Mouse (Mus musculus): ENCODE results near the gene Slc43a2.
A peak's percentile ranks its signal among the peaks of the same experiment; 100 is the strongest.
"Not testable (repeated sequence)": the region's sequence is repeated elsewhere in the genome, so short reads cannot be mapped to it uniquely, and the experiment has no call there.

Gene Slc43a2

DNA sequence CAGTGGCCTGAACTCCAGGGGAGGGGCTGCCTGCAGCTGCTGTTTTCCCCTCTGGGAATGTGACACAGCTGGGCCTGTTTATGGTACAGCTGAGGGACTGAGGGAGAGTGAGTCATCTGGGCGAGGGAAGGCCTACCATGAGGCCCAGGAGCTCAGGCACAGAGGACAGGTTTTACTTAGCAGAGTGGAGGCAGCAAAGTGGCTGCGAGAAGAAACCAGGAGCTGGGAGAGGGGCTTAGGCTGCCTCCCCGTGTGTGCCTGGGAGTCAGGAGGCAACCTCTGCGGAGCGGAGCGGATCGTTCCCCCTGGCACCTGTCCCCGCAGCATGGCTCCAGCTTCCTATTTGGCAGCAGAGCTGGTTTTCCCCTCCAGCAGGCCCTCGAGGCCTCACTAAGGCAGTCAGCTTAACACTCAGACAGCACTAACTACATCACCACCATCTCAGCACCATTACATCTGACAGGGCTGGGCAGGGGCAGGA, 20.5 kb downstream of the Slc43a2 start:
- DNase-seq: no peak

DNA sequence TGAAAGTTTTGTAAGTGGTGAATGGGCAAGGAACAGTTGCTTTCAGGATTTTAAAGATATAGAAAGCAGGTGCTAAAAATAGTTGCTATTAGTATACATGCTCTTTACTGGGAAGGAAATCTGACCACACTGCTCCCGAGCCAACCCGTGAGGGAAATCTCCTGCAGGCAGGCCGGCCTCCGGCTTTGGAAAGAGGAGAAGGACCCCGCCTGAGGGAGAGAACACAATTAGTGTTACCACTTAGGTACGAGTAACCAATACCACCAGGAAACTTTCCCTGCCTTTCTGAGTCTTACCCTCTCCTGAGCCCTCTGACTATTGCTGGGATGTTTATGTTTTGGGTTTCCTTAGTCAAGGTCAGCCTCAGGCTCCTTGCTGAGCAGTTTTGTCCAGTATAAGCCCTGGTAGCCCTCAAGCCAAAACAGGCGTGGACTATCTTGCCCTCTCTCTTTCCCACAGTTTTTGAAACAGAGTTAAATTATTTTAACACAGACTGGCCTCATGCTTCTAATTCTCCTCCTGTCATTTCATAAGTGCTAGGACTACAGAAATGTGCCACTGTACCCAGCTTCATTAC, 21.5 kb downstream of the Slc43a2 start:
- no peak for DNase-seq

DNA sequence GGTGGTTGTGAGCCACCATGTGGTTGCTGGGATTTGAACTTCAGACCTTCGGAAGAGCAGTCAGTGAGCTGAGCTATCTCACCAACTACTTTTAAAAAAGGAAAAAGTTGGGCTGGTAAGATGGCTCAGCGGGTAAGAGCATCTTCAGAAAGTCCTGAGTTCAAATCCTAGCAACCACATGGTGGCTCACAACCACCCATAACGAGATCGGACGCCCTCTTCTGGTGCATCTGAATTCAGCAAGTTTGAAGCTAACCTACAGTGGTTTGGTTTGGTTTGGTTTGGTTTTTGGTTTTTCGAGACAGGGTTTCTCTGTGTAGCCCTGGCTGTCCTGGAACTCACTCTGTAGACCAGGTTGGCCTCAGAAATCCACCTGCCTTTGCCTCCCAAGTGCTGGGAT, 24.5 kb downstream of the Slc43a2 start:
- not testable (repeated sequence) for DNase-seq

DNA sequence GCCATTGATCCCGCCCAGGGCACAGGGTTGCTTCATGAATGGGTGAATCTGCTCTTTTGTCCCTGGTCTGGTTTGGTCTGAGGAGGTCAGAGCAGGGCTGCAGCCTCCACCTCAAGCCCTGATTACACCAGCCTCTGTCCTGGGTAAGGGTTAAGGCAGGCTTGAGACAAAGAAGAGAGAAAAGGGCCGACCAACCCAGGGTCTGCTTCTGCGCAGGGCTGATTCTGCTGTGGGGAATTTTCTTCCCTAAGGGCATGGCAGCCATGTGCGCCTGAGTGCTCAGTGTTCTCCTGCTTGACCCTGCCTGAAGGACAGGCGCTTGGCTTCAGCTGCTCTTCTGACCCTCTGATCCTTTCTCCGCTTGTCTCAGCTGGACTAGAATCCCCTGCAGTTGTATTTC, 25.6 kb downstream of the Slc43a2 start:
- no peak for DNase-seq

DNA sequence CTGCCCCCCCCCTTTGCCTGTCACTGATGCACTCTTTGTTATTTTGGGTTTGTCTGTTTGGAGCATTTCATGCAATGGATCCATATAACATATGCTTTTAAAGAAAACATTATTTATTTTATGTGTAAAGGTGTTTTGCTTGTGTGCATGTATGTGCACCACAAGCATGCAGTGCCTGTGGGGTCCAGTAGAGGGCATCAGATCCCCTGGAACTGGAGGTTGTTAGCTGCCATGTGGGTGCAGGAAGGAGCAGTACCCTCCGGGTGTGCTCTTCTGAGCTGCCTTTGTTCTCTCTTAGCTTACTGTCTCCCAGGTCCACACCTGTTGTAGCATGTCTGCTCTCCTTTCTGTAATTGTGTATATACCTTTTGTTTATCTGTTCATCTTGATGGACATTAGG, 26.6 kb downstream of the Slc43a2 start:
- DNase-seq: no peak

DNA sequence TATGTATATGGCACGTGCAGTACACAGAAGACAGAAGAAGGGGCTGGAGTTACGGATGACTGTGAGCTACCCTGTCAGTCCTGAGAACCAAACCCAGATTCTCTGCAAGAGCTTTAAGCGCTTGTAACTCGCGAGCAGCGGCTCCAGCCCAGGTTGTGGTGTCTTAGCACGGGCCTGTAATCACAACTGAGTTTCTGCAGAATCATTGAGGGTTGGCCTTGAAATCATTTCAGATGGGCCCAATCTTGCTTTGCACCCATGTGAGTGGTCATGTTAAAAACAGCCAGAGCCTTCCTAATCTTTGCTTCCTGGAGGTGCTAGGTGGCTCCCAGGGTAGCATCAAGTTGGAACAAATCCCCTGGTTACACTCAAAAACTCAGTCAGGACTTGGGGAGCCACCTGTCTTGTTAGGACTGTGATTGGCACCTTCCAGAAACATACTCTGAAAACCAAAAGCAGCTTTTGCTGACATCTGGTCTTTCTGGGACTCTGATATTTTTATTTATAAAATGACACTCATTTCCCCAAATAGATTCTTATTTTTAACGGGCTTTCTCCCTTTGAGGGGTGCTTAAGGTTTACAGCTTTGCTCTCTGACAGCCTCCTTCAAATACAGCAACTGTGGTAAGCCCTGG, 28.5 kb downstream of the Slc43a2 start:
- DNase-seq: no peak

DNA sequence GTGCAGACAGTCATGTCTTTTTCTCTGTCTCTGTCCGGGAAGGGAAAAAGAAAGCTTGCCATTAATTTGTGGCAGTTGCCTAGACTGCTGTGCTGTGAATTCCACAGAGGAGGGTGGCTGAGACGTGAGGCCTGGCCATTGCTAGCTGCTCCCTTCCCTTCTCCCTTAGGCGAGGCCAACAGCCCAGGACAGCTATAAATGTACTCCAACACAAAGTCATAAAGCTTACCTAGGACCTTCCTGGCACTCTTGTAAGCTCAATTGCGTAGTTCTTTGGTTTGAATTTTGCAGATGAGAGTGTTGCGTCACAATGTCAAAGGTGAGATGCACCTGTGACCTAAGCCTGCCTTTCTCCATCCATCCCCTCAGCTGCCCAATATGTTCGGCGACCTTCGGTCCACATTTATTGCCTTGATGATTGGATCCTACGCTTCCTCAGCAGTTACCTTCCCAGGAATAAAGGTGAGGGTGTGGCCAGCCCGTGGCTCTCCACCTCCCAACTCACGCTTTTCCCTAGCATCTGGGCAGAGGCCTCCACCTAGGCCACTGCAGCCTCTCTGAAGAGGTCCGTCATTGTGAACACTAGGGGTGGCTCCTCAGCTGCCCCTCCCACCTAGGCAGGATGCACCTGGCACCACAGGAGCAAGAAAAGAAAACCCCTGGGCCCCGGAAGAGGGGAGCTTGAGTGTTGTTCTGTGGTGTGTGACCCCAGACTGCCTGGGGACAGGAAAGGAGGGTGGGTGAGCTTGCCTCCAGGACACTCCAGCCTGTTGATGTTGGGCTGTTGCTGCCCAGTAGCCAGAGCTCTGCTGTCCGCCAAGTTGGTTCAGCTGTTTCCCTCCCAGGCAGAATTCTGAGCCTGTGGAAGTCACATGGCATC, 29.3 kb downstream of the Slc43a2 start:
- no peak for DNase-seq

DNA sequence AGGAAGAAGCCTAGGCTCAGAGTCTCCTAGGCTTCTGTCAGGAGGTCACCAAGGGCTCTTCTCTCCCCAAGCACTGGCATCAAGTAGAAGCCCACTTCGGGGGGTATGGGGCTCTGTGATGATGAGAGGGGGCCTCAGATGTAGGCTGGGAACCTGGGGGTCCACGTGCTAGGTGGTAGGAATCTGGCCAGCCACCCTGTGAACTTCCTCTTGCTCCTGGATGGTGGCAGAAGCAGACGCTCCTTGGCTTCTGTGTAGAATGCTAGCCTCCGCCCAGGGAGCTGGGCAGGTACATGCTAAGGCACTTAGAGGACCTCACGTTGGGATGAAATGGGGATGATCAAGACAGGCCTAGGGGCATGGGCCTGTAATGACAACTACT, 29.9 kb downstream of the Slc43a2 start:
- no peak for DNase-seq

DNA sequence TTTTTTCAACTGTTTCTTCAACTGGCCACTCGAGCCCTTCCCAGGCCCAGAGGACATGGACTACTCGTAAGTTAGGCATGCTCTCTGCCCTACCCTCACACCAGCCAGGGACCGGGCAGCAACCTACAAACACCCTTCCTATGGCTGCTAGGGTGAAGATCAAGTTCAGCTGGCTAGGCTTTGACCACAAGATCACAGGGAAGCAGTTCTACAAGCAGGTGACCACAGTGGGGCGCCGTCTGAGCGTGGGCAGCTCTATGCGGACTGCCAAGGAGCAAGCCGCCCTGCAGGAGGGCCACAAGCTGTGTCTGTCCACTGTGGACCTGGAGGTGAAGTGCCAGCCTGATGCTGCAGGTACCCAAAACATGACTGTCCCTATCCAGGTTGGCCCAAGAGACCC, 31.3 kb downstream of the Slc43a2 start:
- DNase-seq: no peak

DNA sequence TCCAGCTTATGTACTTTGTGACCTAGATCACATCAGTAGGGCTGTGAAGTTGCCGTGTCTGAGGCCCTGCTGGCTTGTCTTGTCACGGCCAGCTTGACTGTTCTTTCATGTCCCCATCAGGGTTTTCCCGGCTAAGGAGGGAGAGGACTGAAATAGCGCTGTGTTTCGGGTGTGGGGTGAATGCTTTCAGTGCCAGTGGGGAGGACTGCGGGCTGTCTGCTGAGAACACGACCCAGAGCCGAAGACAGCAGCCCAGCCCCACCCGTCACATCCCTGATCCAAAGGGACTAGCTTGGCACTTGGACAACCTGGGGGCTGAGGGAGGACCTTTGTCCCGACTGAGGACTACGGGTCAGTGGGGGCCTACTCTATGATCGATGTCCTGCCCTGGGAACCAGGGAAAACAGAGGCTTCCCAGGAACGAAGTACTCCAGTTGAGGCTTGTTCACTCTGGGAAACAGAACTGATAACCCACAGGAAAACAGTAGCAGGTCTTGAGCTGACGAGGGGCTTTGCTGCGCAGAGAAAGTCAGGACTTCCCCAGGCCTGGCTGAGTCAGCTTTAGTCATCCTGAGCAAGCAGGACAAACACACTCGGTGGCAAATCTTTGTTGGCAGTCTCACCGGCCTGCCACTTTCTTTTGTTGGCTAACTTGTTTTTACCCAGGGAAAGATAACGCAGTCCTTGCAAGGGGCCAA, 32.5 kb downstream of the Slc43a2 start:
- DNase-seq: no peak

DNA sequence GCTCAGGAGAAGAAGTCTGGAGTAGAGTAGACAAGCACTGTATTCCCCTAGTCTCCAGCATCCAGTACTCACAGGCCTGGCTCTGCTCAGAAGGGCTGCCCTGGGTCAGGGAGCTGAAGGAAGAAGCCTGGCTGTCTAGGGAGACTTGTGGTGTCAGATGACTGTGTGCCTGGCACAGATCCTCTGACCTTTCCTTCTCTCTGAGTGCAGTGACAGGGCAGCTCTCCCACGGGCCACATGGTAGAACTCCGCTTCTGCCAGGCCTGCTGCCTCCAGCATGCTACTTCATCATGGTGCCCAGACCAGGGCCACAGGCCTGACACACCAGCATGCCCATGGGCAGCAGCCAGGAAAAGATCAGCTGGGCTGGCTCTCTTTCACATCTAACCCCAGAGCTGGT, 34.4 kb downstream of the Slc43a2 start:
- peak in 1 of 2 experiments; percentile 36 for DNase-seq

DNA sequence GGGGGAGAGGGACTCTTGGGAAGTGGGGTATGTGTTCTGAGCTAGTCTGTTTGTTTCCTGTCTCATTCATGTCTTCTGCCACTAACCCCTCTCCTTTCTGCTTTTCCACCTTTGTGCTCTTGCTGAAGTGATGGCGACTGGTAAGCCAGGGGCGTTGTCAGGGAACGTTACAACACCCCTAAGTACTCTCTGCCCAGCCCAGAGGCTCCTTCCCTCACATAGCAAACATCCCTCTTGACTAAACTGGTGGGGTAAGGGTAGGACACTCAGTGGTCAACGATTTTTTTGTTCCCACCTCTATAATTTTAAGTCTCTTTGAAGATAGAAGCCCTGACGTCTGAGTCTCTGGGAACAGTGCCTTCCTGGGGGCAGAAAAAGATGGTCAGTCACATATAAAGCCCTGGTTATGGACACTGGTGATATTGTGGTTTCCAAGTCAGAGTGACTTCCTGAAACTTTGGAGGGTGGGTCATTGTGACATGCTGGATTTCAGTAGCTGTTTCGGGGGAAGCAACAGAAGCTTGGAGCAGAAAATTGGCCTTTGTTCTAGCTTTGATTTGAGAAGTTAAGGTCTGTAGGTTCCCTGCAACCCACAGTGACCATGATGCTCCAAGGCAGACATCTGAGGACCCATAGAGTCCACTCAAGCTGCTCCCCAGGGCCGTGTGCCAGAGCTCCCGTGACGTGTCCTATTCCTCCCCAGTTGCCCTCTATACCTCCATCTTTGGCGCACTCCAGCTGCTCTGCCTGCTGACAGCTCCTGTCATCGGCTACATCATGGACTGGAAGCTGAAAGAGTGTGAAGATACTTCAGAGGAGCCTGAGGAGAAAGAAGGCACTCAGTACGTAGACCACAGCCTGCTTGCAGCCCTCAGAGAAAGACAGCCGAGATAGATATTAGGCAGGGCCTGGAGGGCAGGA, 35.0 kb downstream of the Slc43a2 start:
- no peak for DNase-seq

DNA sequence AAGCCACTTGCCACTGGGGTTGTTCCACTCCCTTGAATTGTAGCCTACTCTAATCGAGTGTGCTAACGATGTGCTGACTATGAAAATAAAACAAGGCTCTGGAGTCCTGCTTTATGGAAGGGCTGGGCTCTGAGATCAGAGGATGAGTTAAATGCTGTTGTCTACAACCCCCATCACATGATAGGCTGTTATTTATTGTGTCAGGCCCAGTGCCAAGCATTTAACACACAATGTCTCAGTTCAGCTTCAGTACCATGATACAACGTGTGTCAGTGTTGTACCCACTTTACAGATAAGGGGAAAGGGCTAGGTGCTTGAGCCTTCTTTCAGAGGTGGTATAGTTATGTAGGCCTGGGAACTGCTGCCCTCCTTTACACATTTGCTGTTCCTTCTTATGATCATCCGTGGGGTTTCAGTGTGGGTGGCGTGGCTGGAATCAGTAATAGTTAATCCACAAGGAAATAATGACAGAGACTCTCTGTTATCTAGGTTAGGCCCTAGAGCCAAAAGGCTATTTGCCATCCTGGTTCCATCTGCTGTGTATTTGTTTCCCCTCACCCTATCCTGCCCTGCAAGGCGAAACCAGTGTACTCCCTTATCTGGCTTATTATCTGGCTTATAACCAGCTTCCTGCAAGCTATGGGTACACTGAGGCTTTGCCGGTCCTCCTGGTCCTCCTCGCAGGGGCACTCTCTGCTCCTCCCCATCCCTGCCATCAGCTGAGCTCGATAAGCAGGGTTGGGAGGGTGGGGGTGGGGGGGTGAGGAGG, 36.0 kb downstream of the Slc43a2 start:
- no peak for DNase-seq

DNA sequence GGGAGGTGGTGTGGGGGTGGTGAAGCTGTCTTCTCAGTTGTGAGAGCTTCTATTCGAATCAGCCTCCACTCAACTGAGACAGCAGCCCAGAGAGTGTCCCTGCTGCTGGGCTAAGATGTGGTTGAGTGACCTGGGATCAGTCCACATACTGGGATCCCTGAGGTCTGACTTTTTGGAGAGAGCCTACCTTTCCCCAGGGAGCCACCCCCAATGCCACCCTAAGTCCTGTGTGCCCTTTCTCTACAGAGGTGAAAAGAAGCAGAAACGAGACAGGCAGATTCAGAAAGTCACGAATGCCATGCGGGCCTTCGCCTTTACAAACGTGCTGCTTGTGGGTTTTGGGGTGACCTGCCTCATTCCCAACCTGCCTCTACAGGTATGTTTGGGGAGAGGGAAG, 36.6 kb downstream of the Slc43a2 start:
- DNase-seq: no peak

DNA sequence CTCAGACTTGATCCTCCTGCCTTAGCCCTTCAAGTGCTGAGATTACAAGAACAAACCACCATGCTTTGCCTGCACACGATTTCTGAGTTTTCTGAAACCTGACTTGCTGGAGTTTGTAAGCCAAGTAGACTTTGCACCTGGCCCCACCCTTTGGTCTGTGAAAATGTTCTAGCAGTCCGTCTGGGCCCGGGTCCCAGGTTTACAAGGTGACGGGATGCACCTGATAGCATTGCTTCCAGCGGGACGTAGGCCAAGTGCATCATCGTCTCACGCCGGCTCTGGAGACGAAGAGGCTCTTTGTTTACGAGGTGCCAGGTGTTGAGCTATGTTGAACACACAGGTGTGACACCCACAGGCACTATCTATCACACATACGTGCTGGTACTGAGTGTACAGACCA, 37.5 kb downstream of the Slc43a2 start:
- DNase-seq: peak; percentile 65 to 78

DNA sequence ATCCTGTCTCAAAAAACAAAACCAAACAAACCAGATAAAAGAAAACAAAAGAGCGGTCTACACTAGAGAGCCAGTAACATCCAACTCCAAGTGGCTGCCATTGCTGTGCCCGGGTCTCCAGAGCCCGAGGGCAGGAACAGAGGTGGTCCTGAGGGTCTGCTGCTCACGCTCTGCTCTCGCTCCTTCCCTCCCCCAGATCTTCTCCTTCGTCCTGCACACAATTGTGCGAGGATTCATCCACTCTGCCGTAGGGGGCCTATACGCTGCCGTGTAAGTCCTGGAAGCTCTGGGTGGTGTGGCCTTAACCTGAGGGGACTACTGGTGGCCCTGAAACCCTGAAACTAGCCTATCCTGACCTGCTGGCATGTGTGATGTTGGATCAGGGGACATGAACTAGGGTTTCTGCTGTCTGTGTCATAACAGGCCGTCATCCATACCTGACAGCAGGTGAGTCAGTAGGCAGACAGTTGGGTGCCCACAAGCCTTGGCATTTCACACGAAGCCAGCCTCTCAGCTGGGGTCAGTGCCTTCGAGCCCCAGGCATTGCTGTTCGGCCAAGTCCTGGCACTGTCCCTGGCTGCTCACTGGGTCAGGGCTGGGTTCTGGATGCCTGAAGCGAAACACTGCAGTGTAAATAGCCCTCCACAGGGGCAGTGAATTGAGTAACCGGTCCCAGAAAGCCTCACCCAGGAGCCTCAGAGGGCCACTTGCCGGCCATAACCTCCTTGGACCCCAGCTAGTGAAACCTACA, 39.1 kb downstream of the Slc43a2 start:
- DNase-seq: no peak

DNA sequence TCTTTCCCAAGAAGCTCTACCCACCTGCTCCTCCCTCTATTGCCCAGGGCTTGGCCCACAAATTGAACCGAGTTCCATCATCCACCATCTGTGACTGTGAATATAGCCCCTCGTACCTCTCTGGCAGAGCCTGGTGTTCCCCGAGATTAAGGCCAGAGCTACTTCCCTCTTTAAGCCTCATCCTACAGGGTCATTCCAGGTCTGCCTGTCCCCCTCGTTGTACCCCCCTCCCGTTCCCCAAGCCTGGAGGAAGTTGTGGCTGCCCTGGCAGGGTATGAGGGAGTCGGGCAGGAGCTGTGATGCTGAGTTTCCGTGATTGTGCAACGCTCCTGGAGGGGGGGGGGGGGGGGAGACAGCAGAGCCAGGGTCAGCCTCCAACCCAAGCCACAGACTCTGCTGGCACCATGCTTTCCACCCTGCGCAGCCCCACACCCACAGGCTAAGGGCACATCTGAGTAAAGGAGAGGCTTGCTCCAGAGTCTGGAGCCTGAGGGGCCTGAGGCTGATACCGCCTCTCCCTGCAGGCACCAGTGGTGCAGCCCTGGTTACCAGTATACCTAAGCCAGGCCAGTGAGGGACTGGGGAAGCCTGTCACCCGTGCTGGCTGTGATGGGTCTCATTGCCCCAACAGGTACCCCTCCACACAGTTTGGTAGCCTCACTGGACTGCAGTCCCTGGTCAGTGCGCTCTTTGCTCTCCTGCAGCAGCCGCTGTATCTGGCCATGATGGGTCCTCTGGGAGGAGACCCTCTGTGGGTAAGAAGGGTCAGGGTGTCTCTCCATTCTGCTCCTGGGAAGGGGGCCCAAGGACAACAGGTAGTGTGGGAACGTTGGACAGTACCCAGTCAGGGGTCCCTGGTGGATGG, 39.9 kb downstream of the Slc43a2 start:
- no peak for DNase-seq

DNA sequence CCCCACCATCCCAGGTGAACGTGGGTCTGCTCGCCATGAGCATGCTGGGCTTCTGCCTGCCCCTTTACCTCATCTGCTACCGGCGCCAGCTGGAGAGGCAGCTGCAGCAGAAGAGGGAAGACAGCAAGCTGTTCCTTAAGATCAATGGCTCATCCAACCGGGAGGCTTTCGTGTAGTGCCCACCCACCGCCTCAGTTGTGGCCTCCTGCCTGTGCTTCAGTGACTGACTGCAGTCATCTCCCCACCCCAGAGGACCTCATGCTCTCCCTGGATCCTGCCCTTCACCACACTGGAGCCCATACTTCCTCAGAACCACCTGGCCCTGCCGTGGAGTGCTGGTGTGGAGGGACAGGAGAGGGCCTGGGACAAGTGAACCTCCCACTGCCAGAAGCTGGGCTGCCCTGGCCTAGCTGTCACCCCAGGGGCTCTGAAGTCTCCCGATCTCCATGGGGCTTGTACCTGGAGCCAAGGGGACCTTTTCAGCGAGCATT, 40.9 kb downstream of the Slc43a2 start:
- no peak for DNase-seq

DNA sequence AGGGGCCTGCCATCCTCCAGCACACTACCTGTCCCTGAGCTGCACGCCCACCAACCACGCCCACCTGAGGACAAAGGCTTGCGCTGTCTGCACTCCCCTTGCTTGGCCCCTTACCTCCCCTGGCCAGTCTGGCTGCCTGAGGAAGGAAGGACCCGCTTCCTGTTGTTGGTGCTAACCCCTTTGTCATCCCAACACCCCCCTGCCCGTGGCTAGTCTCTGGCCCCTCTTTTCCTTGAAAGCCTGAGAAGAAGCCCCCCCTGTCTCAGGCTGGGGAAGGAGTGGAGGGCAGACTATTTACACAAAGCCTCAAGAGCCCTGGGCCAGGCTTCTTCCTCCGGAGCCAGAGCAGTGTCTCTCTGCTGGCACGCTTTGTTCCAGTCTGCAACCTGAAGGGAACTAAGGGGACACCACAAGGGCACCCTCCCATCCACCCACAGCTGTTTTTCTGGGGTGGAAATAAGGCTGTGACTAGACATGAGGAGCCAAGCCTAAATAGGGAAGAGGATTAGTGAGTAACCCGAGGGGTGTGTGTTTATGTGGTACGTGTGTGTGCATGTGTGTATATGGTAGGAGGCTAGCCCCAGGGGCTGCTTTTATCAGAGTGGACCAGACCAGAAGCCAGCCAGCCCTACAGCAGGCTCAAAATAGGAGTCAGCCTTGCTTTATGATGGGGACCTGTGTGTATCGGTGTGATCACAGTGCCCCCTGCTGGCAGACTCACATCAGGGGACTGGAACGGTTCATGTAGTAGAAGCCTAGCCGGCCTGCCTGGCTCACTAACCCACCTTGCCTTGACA, 41.6 kb downstream of the Slc43a2 start:
- DNase-seq: peak; percentile 90 to 93
